Mouse (Mus musculus): ENCODE measurements around the gene Chrng. TPM values are rescaled to one million over a fixed set of nuclear protein-coding genes. Genes with fewer than 3 reads are reported as not detected.

Chrng gene
- total and polyA plus RNA-seq, 2 experiments from 2014 or later = 0.25 TPM; not detected in 1

DNA sequence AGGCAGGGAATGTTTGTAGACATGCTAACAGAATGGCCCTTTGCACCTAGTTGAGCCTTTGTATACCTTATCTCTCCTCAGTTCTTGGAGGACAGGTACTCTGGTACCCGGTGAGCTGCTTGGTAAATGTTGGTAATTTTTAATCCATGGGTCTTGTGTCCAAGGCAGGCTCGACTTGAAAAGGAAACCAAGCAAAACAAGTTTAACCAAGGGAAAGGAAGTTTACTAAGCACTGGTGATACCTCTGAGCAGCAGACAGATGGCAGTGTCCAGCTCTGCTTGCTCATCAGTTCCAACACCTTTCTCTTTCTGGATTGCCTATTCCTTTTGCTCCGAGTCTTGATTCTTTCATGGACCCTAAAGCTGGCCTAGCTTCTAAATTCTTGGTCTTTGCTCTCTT is 13.5 kb downstream of the Chrng start:
- 69% methylated on average over 3 of the region's 3 CpGs for WGBS
- ATAC-seq (ENCODE audit: insufficient read depth, low read depth) (no peak), DNase-seq (ENCODE audit: low spot score) (peak; percentile 49)
- Histone ChIP-seq H3K4me3 (ENCODE audit: low read depth, low read length) (no peak overlapping the region), H3K27me3 (ENCODE audit: control insufficient read depth, insufficient read depth, low read length) (no peaks in the 10 kb centered on the region), H3K9ac (replicated peaks; ENCODE audit: low read depth, low read length) (no peak overlapping the region), H3K4me1 (ENCODE audit: control insufficient read depth, insufficient read depth) (peaks cover 10% of the 10 kb centered on the region), H3K36me3 (replicated peaks; ENCODE audit: control insufficient read depth, insufficient read depth, low read length) (peaks cover 37% of the 10 kb centered on the region), H3K9me3 (replicated peaks; ENCODE audit: control insufficient read depth, low read length) (no peaks in the 10 kb centered on the region), H3K4me2 (ENCODE audit: low read depth, low read length) (no peak overlapping the region), H3K27ac (ENCODE audit: low read depth) (no peak overlapping the region)
- TF ChIP-seq CTCF (IDR thresholded peaks at IDR 0.05; ENCODE audit: low read depth) (peak; percentile 48), EP300 (IDR thresholded peaks at IDR 0.05; ENCODE audit: low read depth) (no peak)

DNA sequence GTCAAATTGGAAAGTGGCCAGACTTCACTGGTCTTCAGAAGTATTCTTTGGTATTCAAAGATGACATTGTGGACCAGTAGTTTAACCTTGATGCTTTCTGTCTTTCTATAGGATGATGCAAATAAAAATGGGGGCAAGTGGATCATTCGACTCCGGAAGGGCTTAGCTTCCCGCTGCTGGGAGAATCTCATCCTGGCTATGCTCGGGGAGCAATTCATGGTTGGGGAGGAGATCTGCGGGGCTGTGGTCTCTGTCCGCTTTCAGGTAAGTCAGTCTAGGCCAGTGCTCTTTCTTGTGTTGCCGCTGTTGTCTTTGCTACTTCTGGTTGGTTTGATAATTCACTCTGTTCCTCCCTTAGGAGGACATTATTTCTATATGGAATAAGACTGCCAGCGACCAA is 21.3 kb downstream of the Chrng start:
- Histone ChIP-seq H3K27ac (ENCODE audit: low read depth) (no peak overlapping the region), H3K9me3 (replicated peaks; ENCODE audit: control insufficient read depth, low read length) (no peaks in the 10 kb centered on the region), H3K27me3 (ENCODE audit: control insufficient read depth, insufficient read depth, low read length) (no peaks in the 10 kb centered on the region), H3K36me3 (replicated peaks; ENCODE audit: control insufficient read depth, insufficient read depth, low read length) (peaks cover 99% of the 10 kb centered on the region), H3K4me2 (ENCODE audit: low read depth, low read length) (no peak overlapping the region), H3K4me1 (ENCODE audit: control insufficient read depth, insufficient read depth) (no peaks in the 10 kb centered on the region), H3K4me3 (ENCODE audit: low read depth, low read length) (no peak overlapping the region), H3K9ac (replicated peaks; ENCODE audit: low read depth, low read length) (no peak overlapping the region)
- TF ChIP-seq EP300 (IDR thresholded peaks at IDR 0.05; ENCODE audit: low read depth) (no peak), CTCF (IDR thresholded peaks at IDR 0.05; ENCODE audit: low read depth) (no peak)
- ATAC-seq (ENCODE audit: insufficient read depth, low read depth) (no peak), DNase-seq (ENCODE audit: low spot score) (no peak)
- WGBS = 93% methylated on average over 8 of the region's 8 CpGs

GRCm38 (mm10) chr1:87226409-87227159 is 22.1 kb downstream of the Chrng start:
- no peak for ATAC-seq (ENCODE audit: insufficient read depth, low read depth)
- WGBS = 96% methylated on average over 1 of the region's 1 CpGs

GRCm38 (mm10) chr1:87227160-87227550 is 22.7 kb downstream of the Chrng start:
- ATAC-seq (ENCODE audit: insufficient read depth, low read depth) (no peak), DNase-seq (ENCODE audit: low spot score) (no peak)
- Histone ChIP-seq H3K27me3 (ENCODE audit: control insufficient read depth, insufficient read depth, low read length) (no peaks in the 10 kb centered on the region), H3K4me3 (ENCODE audit: low read depth, low read length) (no peak overlapping the region), H3K36me3 (replicated peaks; ENCODE audit: control insufficient read depth, insufficient read depth, low read length) (peaks cover 97% of the 10 kb centered on the region), H3K4me1 (ENCODE audit: control insufficient read depth, insufficient read depth) (no peaks in the 10 kb centered on the region), H3K4me2 (ENCODE audit: low read depth, low read length) (no peak overlapping the region), H3K9me3 (replicated peaks; ENCODE audit: control insufficient read depth, low read length) (no peaks in the 10 kb centered on the region), H3K9ac (replicated peaks; ENCODE audit: low read depth, low read length) (no peak overlapping the region), H3K27ac (ENCODE audit: low read depth) (no peak overlapping the region)
- 87% methylated on average over 3 of the region's 3 CpGs for WGBS
- no peak for TF ChIP-seq EP300 (IDR thresholded peaks at IDR 0.05; ENCODE audit: low read depth)
- TF ChIP-seq CTCF (IDR thresholded peaks at IDR 0.05; ENCODE audit: low read depth) = no peak

More at GRCm38 (mm10) chr1:87226409-87227159, 22.1 kb downstream of the Chrng start:
- Histone ChIP-seq H3K9ac (replicated peaks; ENCODE audit: low read depth, low read length) (no peak overlapping the region), H3K4me2 (ENCODE audit: low read depth, low read length) (no peak overlapping the region), H3K4me1 (ENCODE audit: control insufficient read depth, insufficient read depth) (no peaks in the 10 kb centered on the region), H3K36me3 (replicated peaks; ENCODE audit: control insufficient read depth, insufficient read depth, low read length) (peaks cover 97% of the 10 kb centered on the region), H3K4me3 (ENCODE audit: low read depth, low read length) (no peak overlapping the region), H3K9me3 (replicated peaks; ENCODE audit: control insufficient read depth, low read length) (no peaks in the 10 kb centered on the region), H3K27ac (ENCODE audit: low read depth) (no peak overlapping the region), H3K27me3 (ENCODE audit: control insufficient read depth, insufficient read depth, low read length) (no peaks in the 10 kb centered on the region)
- DNase-seq (ENCODE audit: low spot score) = no peak
- TF ChIP-seq EP300 (IDR thresholded peaks at IDR 0.05; ENCODE audit: low read depth) (no peak), CTCF (IDR thresholded peaks at IDR 0.05; ENCODE audit: low read depth) (no peak)

DNA sequence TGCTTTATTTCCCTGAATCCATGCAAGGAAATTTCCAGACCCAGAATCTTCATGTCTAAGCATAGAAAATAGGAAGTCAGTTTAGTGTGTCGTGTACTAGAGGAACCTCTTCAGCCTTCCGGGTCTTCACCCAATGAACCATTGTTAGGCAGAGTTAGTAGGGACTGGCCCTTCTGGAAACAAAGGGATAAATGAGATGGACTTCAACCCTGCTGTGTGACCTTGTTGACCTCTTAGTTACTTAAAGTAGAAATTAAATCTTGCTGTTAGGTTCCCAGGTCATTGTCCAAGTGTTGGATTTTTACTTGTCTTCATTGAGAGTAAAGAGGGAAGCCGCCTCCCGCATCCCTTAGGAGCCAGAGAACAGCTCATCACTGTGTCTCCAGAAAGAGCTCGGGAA is 26.1 kb downstream of the Chrng start:
- ATAC-seq (ENCODE audit: insufficient read depth, low read depth) = no peak
- no peak for DNase-seq (ENCODE audit: low spot score)
- Histone ChIP-seq H3K27me3 (ENCODE audit: control insufficient read depth, insufficient read depth, low read length) (no peaks in the 10 kb centered on the region), H3K9ac (replicated peaks; ENCODE audit: low read depth, low read length) (no peak overlapping the region), H3K4me3 (ENCODE audit: low read depth, low read length) (no peak overlapping the region), H3K36me3 (replicated peaks; ENCODE audit: control insufficient read depth, insufficient read depth, low read length) (peaks cover 97% of the 10 kb centered on the region), H3K27ac (ENCODE audit: low read depth) (no peak overlapping the region), H3K4me1 (ENCODE audit: control insufficient read depth, insufficient read depth) (no peaks in the 10 kb centered on the region), H3K4me2 (ENCODE audit: low read depth, low read length) (no peak overlapping the region), H3K9me3 (replicated peaks; ENCODE audit: control insufficient read depth, low read length) (no peaks in the 10 kb centered on the region)
- TF ChIP-seq EP300 (IDR thresholded peaks at IDR 0.05; ENCODE audit: low read depth) (no peak), CTCF (IDR thresholded peaks at IDR 0.05; ENCODE audit: low read depth) (no peak)
- WGBS = 87% methylated on average over 5 of the region's 5 CpGs

GRCm38 (mm10) chr1:87232197-87232596 is 27.7 kb downstream of the Chrng start:
- Histone ChIP-seq H3K4me1 (ENCODE audit: control insufficient read depth, insufficient read depth) (no peaks in the 10 kb centered on the region), H3K9me3 (replicated peaks; ENCODE audit: control insufficient read depth, low read length) (no peaks in the 10 kb centered on the region), H3K36me3 (replicated peaks; ENCODE audit: control insufficient read depth, insufficient read depth, low read length) (peaks cover 97% of the 10 kb centered on the region), H3K4me2 (ENCODE audit: low read depth, low read length) (no peak overlapping the region), H3K27me3 (ENCODE audit: control insufficient read depth, insufficient read depth, low read length) (no peaks in the 10 kb centered on the region), H3K9ac (replicated peaks; ENCODE audit: low read depth, low read length) (no peak overlapping the region), H3K4me3 (ENCODE audit: low read depth, low read length) (no peak overlapping the region), H3K27ac (ENCODE audit: low read depth) (no peak overlapping the region)
- DNase-seq (ENCODE audit: low spot score) (no peak), ATAC-seq (ENCODE audit: insufficient read depth, low read depth) (no peak)
- TF ChIP-seq EP300 (IDR thresholded peaks at IDR 0.05; ENCODE audit: low read depth) (no peak), CTCF (IDR thresholded peaks at IDR 0.05; ENCODE audit: low read depth) (no peak)
- WGBS = 83% methylated on average over 7 of the region's 7 CpGs

Data from heart, postnatal 0 days (tissue).